Mouse (Mus musculus) kidney, adult 2 months (tissue): ENCODE data around the gene Rhot2. TPM values are rescaled to one million over a fixed set of nuclear protein-coding genes. Genes with fewer than 3 reads are reported as not detected.

Experiments used
- DNase-seq: peaks from one replicate; pipeline ENCODE4 v3.0.0; 2021
- H3K27ac ChIP-seq: fragments of 200-500 bp; 2 replicates; pipeline ENCODE4 v1.5.1; 2012; ENCODE audit warnings: low read depth, low read length, control low read depth, inconsistent platforms; ENCODE audit not compliant: insufficient read depth
- H3K27me3 ChIP-seq: fragments of 200-500 bp; replicated peaks from 2 replicates; pipeline ENCODE4 v1.6.1; 2012; ENCODE audit warnings: mild to moderate bottlenecking, moderate library complexity, low read length, inconsistent platforms; ENCODE audit not compliant: control insufficient read depth, insufficient read depth
- H3K36me3 ChIP-seq: fragments of 200-500 bp; 2 replicates; pipeline ENCODE4 v1.6.1; 2012; ENCODE audit warnings: mild to moderate bottlenecking, moderate library complexity, low read length, inconsistent platforms; ENCODE audit not compliant: control insufficient read depth, insufficient read depth
- H3K4me1 ChIP-seq: fragments of 200-500 bp; 2 replicates; pipeline ENCODE4 v1.6.1; 2011; ENCODE audit warnings: low read length; ENCODE audit not compliant: control insufficient read depth, insufficient read depth
- H3K4me3 ChIP-seq: fragments of 200-500 bp; 2 replicates; pipeline ENCODE4 v1.5.1; 2011; ENCODE audit warnings: mild to moderate bottlenecking, low read depth, low read length, control low read depth; ENCODE audit not compliant: insufficient read depth
- CTCF ChIP-seq: fragments of 200-500 bp; conservative IDR thresholded peaks from 2 replicates; pipeline ENCODE4 v1.5.1; 2011; ENCODE audit warnings: low read depth, mild to moderate bottlenecking, control low read depth, low read length, moderate library complexity, mixed read lengths; ENCODE audit not compliant: insufficient read depth, insufficient read length
- POLR2A ChIP-seq: fragments of 200-500 bp; IDR thresholded peaks from one replicate; pipeline ENCODE4 v1.6.1; 2011; ENCODE audit warnings: low read depth, low read length, control low read depth
- WGBS: fragments of 180-500 bp; shearing (Covaris S2); methylation state at CpG from one replicate; pipeline ENCODE4 v1.1.7; 2018; 5-methylcytosine and 5-hydroxymethylcytosine counted together
- polyA plus RNA-seq: library from polyadenylated mRNA; depleted of rRNA; stranded (reverse); fragments of >200 nt; gene quantifications from 2 replicates; pipeline ENCODE4 v1.2.3, GENCODE M21; 2012

The Rhot2 gene
- polyA plus RNA-seq, 1 experiment: 133 TPM

DNA sequence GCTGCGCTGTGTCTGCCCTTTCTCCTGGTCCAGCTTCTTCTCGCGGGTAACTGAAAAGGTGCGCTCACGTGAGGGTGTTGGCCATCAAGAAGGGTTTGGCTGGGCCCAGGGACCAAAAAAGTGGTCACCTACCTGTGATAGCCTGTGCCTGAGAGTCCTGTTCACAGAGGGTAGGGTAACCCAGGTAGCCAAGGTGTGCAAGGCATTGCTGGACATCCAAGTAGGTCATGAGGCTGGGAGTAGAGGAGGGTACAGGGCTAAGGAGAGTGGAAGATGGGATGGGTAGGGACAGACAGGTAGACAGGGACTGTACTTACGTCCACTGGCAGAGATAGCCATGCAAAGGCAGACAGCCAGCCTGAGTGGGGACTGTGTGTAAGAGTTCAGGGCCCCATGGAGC is 4.1 kb downstream of the Rhot2 start:
- WGBS: 87% methylated on average over 6 of the region's 6 CpGs
- TF ChIP-seq POLR2A (no peak), CTCF (no peak)
- Histone ChIP-seq H3K27ac (no peak overlapping the region), H3K4me3 (no peak overlapping the region), H3K27me3 (no peaks in the 10 kb centered on the region), H3K4me1 (peaks cover 33% of the 10 kb centered on the region), H3K36me3 (no peaks in the 10 kb centered on the region; the same call in 1 of the 2 replicates)
- no peak for DNase-seq

DNA sequence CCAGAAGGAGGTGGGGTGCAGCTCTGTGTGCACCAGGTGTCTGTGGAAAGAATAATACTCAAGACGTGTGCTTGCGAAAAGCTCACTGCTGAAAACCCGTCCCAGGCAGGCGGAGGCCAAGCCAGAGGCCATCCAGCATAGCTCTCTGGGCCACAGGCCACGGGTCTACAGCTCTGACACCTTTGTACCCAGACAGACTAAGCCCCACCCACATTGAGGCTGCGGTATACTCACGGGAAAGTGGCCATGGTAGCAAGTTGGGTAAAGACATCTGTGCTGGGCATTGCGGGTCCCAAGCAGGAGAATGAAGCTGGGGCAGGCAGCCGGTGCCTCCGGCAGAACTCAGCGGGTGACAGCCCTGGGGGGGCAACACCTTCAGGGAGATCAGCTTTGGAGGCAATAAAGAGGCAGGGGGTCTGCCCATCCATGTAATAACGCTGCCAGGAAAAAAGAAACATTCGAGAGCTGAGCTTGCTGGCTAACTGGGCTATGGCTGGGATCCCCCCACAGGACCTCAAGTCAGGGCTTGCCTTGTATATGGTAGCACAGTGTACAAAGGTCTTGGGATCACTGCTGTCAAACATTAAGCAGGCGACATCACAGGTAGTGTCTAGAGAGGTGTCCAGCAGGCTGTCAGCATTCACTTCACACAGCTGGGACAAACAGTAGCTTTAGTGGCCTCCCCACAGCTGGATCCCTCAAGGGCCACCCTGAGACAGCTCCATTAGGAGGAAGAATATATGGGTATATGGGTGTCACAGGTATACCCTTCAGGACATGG is 5.0 kb downstream of the Rhot2 start:
- H3K4me3 ChIP-seq: no peak overlapping the region
- H3K4me1 ChIP-seq: peaks cover 37% of the 10 kb centered on the region
- DNase-seq: peak; percentile 81
- no peaks in the 10 kb centered on the region; the same call in 1 of the 2 replicates for H3K36me3 ChIP-seq
- H3K27me3 ChIP-seq: no peaks in the 10 kb centered on the region
- WGBS: 58% methylated on average over 14 of the region's 14 CpGs
- TF ChIP-seq CTCF (no peak), POLR2A (no peak)
- peak overlapping the region; percentile 54; the same call in 1 of the 2 replicates for H3K27ac ChIP-seq

DNA sequence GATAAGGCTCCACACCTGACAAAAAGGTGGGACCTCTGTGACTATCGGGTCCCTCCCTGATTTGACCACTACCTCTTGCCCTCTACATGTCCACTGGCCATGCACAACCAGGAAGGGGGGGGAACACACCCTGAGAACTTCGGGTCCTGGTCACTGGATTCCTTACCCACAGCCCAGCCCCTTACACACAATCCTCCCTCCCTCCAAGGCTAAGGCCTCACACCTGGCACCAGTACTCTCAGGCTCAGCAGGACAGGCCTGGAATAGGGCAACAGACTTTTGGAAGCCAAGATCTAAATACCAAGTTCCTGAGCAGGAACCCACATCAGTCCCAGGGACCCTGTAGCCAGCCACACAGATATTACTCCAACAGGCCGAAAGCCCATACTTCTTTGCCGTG is 5.7 kb downstream of the Rhot2 start:
- Histone ChIP-seq H3K36me3 (no peaks in the 10 kb centered on the region; the same call in 1 of the 2 replicates), H3K27ac (peak overlapping the region; percentile 17; the same call in 1 of the 2 replicates), H3K4me3 (no peak overlapping the region), H3K27me3 (no peaks in the 10 kb centered on the region), H3K4me1 (peaks cover 39% of the 10 kb centered on the region)
- TF ChIP-seq POLR2A (no peak), CTCF (no peak)
- 64% methylated on average over 4 of the region's 4 CpGs for WGBS
- peak; percentile 6 for DNase-seq

GRCm38 (mm10) chr17:25837533-25837932 is 7.1 kb downstream of the Rhot2 start:
- WGBS: 50% methylated on average over 3 of the region's 3 CpGs
- Histone ChIP-seq H3K36me3 (no peaks in the 10 kb centered on the region; the same call in 1 of the 2 replicates), H3K27ac (no peak overlapping the region), H3K4me1 (peaks cover 33% of the 10 kb centered on the region), H3K4me3 (no peak overlapping the region), H3K27me3 (no peaks in the 10 kb centered on the region)
- TF ChIP-seq POLR2A: no peak
- no peak for TF ChIP-seq CTCF
- DNase-seq: no peak

DNA sequence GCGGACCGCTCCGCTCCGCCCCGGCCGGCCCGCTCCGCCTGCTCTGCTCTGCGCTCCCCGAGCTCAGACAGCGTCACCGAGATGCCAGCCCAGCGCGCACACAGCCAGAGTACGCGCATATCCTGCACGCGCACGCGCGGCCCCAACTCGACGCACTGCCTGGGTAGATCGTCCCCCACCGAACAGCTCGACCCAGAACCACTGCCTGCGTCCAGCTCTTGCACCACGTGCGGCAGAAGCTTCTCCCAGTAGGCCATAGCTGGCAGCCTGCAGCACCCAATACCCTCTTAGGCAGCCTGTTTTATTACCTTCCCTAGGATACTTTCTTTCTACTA is 7.6 kb downstream of the Rhot2 start, which contains the start of gene Rhbdl1:
Rhbdl1 (minus strand) TSS at position 220 of the 335 bp plus-strand sequence.
- H3K27me3 ChIP-seq: no peaks in the 10 kb centered on the region
- H3K4me3 ChIP-seq: peak within 1 kb of the TSS; percentile 26
- peaks cover 33% of the 10 kb centered on the region for H3K4me1 ChIP-seq
- 2% methylated on average over 29 of the region's 29 CpGs for WGBS
- TF ChIP-seq POLR2A (peak; percentile 66), CTCF (no peak)
- H3K27ac ChIP-seq: peak within 1 kb of the TSS; percentile 49
- peak; percentile 79 for DNase-seq
- no peaks in the 10 kb centered on the region; the same call in 1 of the 2 replicates for H3K36me3 ChIP-seq

- Histone ChIP-seq H3K4me3 (peak overlapping the region; percentile 26), H3K36me3 (no peaks in the 10 kb centered on the region; the same call in 1 of the 2 replicates), H3K27ac (peak overlapping the region; percentile 49), H3K4me1 (peaks cover 37% of the 10 kb centered on the region), H3K27me3 (no peaks in the 10 kb centered on the region)
- peak; percentile 68 for DNase-seq
- WGBS: 9% methylated on average over 23 of the region's 23 CpGs
- peak; percentile 18 for TF ChIP-seq POLR2A
- TF ChIP-seq CTCF: no peak
Observed at GRCm38 (mm10) chr17:25836397-25837075, 8.1 kb downstream of the Rhot2 start.

DNA sequence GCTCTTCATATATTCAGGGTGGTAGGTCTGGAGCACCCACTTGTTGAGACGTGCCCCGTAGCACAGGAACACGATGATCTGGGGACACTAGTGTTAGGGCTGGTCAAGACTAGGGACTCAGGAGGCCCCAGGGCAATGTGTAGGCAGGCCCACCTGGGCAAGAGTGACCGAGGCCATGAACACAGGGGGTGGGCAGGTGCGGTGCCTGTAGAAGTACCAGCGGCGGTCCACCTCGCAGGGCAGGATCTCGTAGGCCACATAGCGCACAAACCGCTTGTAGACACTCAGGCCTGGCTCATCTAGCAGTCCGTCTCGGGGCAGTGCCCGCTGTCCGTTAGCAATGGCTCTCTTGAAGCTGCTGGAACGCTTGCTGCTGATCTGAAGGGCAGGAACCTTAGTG is 8.8 kb downstream of the Rhot2 start:
- Histone ChIP-seq H3K36me3 (no peaks in the 10 kb centered on the region; the same call in 1 of the 2 replicates), H3K27ac (peak overlapping the region; percentile 49), H3K4me3 (peak overlapping the region; percentile 74), H3K4me1 (peaks cover 38% of the 10 kb centered on the region), H3K27me3 (no peaks in the 10 kb centered on the region)
- 59% methylated on average over 16 of the region's 16 CpGs for WGBS
- peak; percentile 37 for DNase-seq
- no peak for TF ChIP-seq CTCF
- no peak for TF ChIP-seq POLR2A
